Mouse (Mus musculus) neutrophil, adult 5-6 weeks (primary cell): ENCODE data around the gene Cdh12. TPM values are rescaled to one million over a fixed set of nuclear protein-coding genes. Genes with fewer than 3 reads are reported as not detected.
"Not testable (repeated sequence)": the region's sequence is repeated elsewhere in the genome, so short reads cannot be mapped to it uniquely, and the experiment has no call there.

Experiments used
- ATAC-seq: fragments of 151-379, 151-347 bp; 2 replicates; pipeline ENCODE4 v1.8.0; 2017; ENCODE audit warnings: mild to moderate bottlenecking, moderate TSS enrichment; ENCODE audit not compliant: insufficient number of reproducible peaks, poor library complexity, low FRiP score, severe bottlenecking; ENCODE audit errors: extremely low read depth
- total RNA-seq: library from RNA; stranded (forward); fragments of 200-1000 nt; gene quantifications from 2 replicates; pipeline ENCODE4 v1.2.3, GENCODE M21; 2017

The Cdh12 gene
- total RNA-seq, 1 experiment from 2014 or later = not detected

GRCm38 (mm10) chr15:21008487-21008886 is 559.4 kb downstream of the Cdh12 start:
- no peak for ATAC-seq

GRCm38 (mm10) chr15:21008969-21009368 is 559.9 kb downstream of the Cdh12 start:
- no peak for ATAC-seq

GRCm38 (mm10) chr15:21063683-21064082 is 614.6 kb downstream of the Cdh12 start:
- no peak for ATAC-seq

GRCm38 (mm10) chr15:21069264-21069663 is 620.2 kb downstream of the Cdh12 start:
- no peak for ATAC-seq

GRCm38 (mm10) chr15:21092824-21093223 is 643.8 kb downstream of the Cdh12 start:
- ATAC-seq = no peak

GRCm38 (mm10) chr15:21109009-21109841 is 660.2 kb downstream of the Cdh12 start:
- no peak for ATAC-seq

- no peak for ATAC-seq
Observed at GRCm38 (mm10) chr15:21109889-21110500, 660.9 kb downstream of the Cdh12 start.

- no peak for ATAC-seq
Observed at GRCm38 (mm10) chr15:21110874-21111603, 662.0 kb downstream of the Cdh12 start.

GRCm38 (mm10) chr15:21114775-21115174 is 665.7 kb downstream of the Cdh12 start:
- ATAC-seq = peak; percentile 82

GRCm38 (mm10) chr15:21130660-21131059 is 681.6 kb downstream of the Cdh12 start:
- no peak for ATAC-seq

GRCm38 (mm10) chr15:21132999-21133398 is 683.9 kb downstream of the Cdh12 start:
- ATAC-seq = no peak

GRCm38 (mm10) chr15:21146896-21147295 is 697.8 kb downstream of the Cdh12 start:
- no peak for ATAC-seq

- ATAC-seq = no peak
Observed at GRCm38 (mm10) chr15:21153602-21154001, 704.5 kb downstream of the Cdh12 start.

- no peak for ATAC-seq
Observed at GRCm38 (mm10) chr15:21179727-21180126, 730.7 kb downstream of the Cdh12 start.

- no peak for ATAC-seq
Observed at GRCm38 (mm10) chr15:21180191-21180590, 731.1 kb downstream of the Cdh12 start.

GRCm38 (mm10) chr15:21185799-21186198 is 736.7 kb downstream of the Cdh12 start:
- ATAC-seq = no peak

- not testable (repeated sequence) for ATAC-seq
Observed at GRCm38 (mm10) chr15:21210089-21210488, 761.0 kb downstream of the Cdh12 start.

- ATAC-seq = no peak
Observed at GRCm38 (mm10) chr15:21223006-21223405, 773.9 kb downstream of the Cdh12 start.

- no peak for ATAC-seq
Observed at GRCm38 (mm10) chr15:21261318-21261717, 812.3 kb downstream of the Cdh12 start.

GRCm38 (mm10) chr15:21269856-21270255 is 820.8 kb downstream of the Cdh12 start:
- no peak for ATAC-seq
